ENCODE assay signal across 9 mouse cellular contexts in the genomic region with DNA sequence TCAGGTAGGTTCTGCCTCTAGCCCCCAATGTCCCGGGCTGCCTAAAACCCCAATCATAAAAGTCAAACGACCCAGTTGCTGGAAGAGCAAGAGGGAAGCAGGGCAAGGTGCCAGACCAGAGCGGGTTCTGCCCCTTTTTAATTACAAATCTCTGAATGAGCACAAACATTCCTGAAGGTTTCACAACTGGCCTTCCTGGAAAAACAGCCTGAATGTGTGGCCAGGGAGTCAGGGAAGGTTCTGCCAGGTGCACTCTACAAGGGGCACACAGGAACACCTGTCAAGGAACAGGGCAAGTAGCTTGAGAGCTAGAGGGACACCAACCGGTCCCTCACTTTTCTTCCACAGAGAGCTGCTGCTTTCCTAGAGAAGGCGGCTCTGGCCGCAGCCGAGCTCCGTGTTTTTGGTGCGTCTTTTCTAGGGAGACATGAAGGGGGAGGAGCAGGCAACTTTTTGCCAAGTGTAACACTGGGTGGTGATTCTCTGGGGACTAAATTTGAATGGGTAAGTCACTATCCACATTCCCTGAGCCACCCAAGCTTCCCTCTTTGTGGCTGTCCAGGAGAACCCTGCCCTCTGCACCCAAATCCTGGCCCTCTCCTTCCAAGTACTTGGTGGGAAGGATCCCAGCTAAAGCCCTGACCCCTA.
A peak's percentile ranks its signal among the peaks of the same experiment; 100 is the strongest.
DNase-seq lines count a peak whose midpoint lies in the region; ATAC-seq lines count a peak whose summit lies in the region.
"Had no signal": no experiment of that assay in that cellular context is flagged by ENCODE, and none has a peak within 500 bp of the region (broad histone marks: within the 10 kb centered on the region; RNA-seq: fewer than 3 reads in every experiment).

No protein-coding gene starts in this region.

- H3K4me1 ChIP-seq in neural tube, embryonic 13.5 days (replicated peaks) = peaks cover 33% of the 10 kb centered on the region
- H3K4me1 ChIP-seq in hindbrain, embryonic 12.5 days = peaks cover 34% of the 10 kb centered on the region
- H3K4me1 ChIP-seq in midbrain, embryonic 16.5 days (ENCODE audit: control insufficient read depth, insufficient read depth, low read length) = peaks cover 18% of the 10 kb centered on the region

- no peak for ATAC-seq in neural tube, embryonic 13.5 days (ENCODE audit: low read depth)
- ATAC-seq in hindbrain, embryonic 12.5 days (ENCODE audit: low FRiP score) = no peak
- no peak for ATAC-seq in midbrain, embryonic 16.5 days
- no peak for ATAC-seq in monocyte, adult 5-6 weeks (replicated peaks; ENCODE audit: insufficient number of reproducible peaks, low FRiP score, low TSS enrichment, poor library complexity, severe bottlenecking)

- H3K27ac ChIP-seq in neural tube, embryonic 13.5 days (replicated peaks) = 0 out of 2 replicates have a peak overlapping the region, but pooled peaks have one; percentile 38
- H3K27ac ChIP-seq in hindbrain, embryonic 12.5 days = 0 out of 2 replicates have a peak overlapping the region, but pooled peaks have one; percentile 26
- peak overlapping the region; percentile 60 for H3K27ac ChIP-seq in midbrain, embryonic 16.5 days (ENCODE audit: low read length)

- no peak overlapping the region for H3K4me2 ChIP-seq in neural tube, embryonic 13.5 days
- H3K4me2 ChIP-seq in hindbrain, embryonic 12.5 days (replicated peaks) = no peak overlapping the region
- H3K4me2 ChIP-seq in midbrain, embryonic 16.5 days (ENCODE audit: low read length) = no peak overlapping the region

- no peaks in the 10 kb centered on the region for H3K27me3 ChIP-seq in neural tube, embryonic 13.5 days
- H3K27me3 ChIP-seq in hindbrain, embryonic 12.5 days = no peaks in the 10 kb centered on the region
- no peaks in the 10 kb centered on the region for H3K27me3 ChIP-seq in midbrain, embryonic 16.5 days (ENCODE audit: control insufficient read depth, insufficient read depth, low read depth, low read length)

- no peak overlapping the region for H3K9ac ChIP-seq in neural tube, embryonic 13.5 days
- no peak overlapping the region for H3K9ac ChIP-seq in hindbrain, embryonic 12.5 days
- no peak overlapping the region for H3K9ac ChIP-seq in midbrain, embryonic 16.5 days (ENCODE audit: low read depth, low read length)

- no peaks in the 10 kb centered on the region for H3K36me3 ChIP-seq in neural tube, embryonic 13.5 days
- no peaks in the 10 kb centered on the region for H3K36me3 ChIP-seq in hindbrain, embryonic 12.5 days
- no peaks in the 10 kb centered on the region for H3K36me3 ChIP-seq in midbrain, embryonic 16.5 days (ENCODE audit: control insufficient read depth, insufficient read depth, low read length)

- DNase-seq in neural tube, embryonic 10.5 days (ENCODE audit: extremely low spot score, low spot score) = no peak
- DNase-seq in kidney, postnatal 14 days = peak; percentile 88
- no peak for DNase-seq in c-Kit-positive CD71-positive TER-119-positive erythroid progenitor cells, embryonic 14.5 days (ENCODE audit: low spot score)
- DNase-seq in frontal cortex, postnatal 25 days (ENCODE audit: low spot score in 2 of 2) = no peak
- DNase-seq: cerebellum, adult 11-12 months had no signal

- 73% methylated on average over 9 of the region's 9 CpGs for WGBS in neural tube, embryonic 13.5 days
- WGBS in hindbrain, embryonic 12.5 days = 71% methylated on average over 9 of the region's 9 CpGs
- WGBS in midbrain, embryonic 16.5 days = 62% methylated on average over 9 of the region's 9 CpGs

- no peak overlapping the region for H3K4me3 ChIP-seq in neural tube, embryonic 13.5 days
- H3K4me3 ChIP-seq in hindbrain, embryonic 12.5 days = no peak overlapping the region
- H3K4me3 ChIP-seq in midbrain, embryonic 16.5 days (ENCODE audit: low read depth, low read length) = no peak overlapping the region

- H3K9me3 ChIP-seq in neural tube, embryonic 13.5 days = no peaks in the 10 kb centered on the region
- no peaks in the 10 kb centered on the region for H3K9me3 ChIP-seq in hindbrain, embryonic 12.5 days (replicated peaks)
- no peaks in the 10 kb centered on the region for H3K9me3 ChIP-seq in midbrain, embryonic 16.5 days (replicated peaks; ENCODE audit: control insufficient read depth, low read length, poor library complexity, severe bottlenecking)
